Mouse (Mus musculus): Measurements from ENCODE around the gene Nps.
"Not testable (repeated sequence)": the region's sequence is repeated elsewhere in the genome, so short reads cannot be mapped to it uniquely, and the experiment has no call there.

- TF ChIP-seq CTCF (IDR thresholded peaks at IDR 0.05; ENCODE audit: borderline replicate concordance, insufficient read depth, low read length); POLR2A (IDR thresholded peaks at IDR 0.05; ENCODE audit: low read depth, low read length): not testable (repeated sequence)
These were observed at the start of gene Nps for GRCm38 (mm10) chr7:135258053-135258753.

Measured in embryonic fibroblast, embryonic 13.5 days (primary cell).